Mouse (Mus musculus): Measurements from ENCODE around the gene Cidec. TPM values are rescaled to one million over a fixed set of nuclear protein-coding genes. Genes with fewer than 3 reads are reported as not detected.

Cidec gene
- polyA plus RNA-seq, 1 experiment, result 102 TPM

DNA sequence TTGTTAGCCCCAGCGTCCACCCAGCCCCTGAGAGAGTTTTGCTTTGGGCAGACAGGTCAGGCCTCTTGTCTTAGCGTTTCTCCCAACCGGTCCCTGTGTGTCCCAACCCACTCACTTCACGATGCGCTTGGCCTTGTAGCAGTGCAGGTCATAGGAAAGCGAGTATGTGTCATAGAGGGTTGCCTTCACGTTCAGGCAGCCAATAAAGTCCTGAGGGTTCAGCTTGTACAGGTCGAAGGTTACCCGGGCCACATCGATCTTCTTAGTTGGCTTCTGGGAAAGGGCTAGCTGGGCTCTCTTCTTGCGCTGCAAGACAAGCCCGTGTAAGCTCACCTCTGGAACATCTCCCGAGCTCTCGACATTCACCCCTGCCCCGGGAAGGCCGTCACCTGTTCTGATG is 7.6 kb downstream of the Cidec start:
- no peaks in the 10 kb centered on the region for H3K27me3 ChIP-seq (replicated peaks; ENCODE audit: control insufficient read depth, insufficient read depth, low read length)
- H3K4me3 ChIP-seq (ENCODE audit: insufficient read depth, low read depth, low read length), result no peak overlapping the region
- H3K4me1 ChIP-seq (ENCODE audit: control insufficient read depth, insufficient read depth, low read length), result no peaks in the 10 kb centered on the region
- TF ChIP-seq CTCF (conservative IDR thresholded peaks at IDR 0.05; ENCODE audit: insufficient read depth, insufficient read length, low read depth, low read length), result no peak
- TF ChIP-seq POLR2A (IDR thresholded peaks at IDR 0.05; ENCODE audit: low read depth, low read length), result no peak
- H3K27ac ChIP-seq (ENCODE audit: insufficient read depth, low read depth, low read length), result no peak overlapping the region
- WGBS, result 91% methylated on average over 16 of the region's 16 CpGs
- no peaks in the 10 kb centered on the region for H3K36me3 ChIP-seq (ENCODE audit: control insufficient read depth, insufficient read depth, low read length)
- no peak for DNase-seq

DNA sequence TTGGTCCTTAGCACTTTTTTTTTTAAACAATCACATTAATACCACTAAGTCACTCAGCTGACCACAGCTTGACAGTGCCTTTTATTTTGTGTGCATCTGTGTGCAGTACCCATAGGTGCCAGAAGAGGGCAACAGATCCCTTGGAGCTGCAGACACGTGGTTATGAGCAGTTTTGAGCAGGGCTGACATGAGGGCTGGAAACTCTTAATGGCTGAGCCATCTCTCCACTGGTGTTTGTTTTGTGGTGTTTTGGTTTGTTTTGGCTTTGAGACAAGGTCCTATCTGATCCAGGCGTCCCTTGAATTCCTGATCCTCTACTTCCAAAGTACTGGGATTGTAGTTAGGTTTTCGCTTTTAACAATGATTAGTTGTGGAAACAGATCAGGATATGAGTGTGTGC is 8.2 kb downstream of the Cidec start:
- H3K27me3 ChIP-seq (replicated peaks; ENCODE audit: control insufficient read depth, insufficient read depth, low read length), result no peaks in the 10 kb centered on the region
- H3K4me1 ChIP-seq (ENCODE audit: control insufficient read depth, insufficient read depth, low read length), result no peaks in the 10 kb centered on the region
- WGBS, result 51% methylated on average over 3 of the region's 3 CpGs
- no peaks in the 10 kb centered on the region for H3K36me3 ChIP-seq (ENCODE audit: control insufficient read depth, insufficient read depth, low read length)
- peak; percentile 52 for DNase-seq
- no peak overlapping the region for H3K27ac ChIP-seq (ENCODE audit: insufficient read depth, low read depth, low read length)
- TF ChIP-seq POLR2A (IDR thresholded peaks at IDR 0.05; ENCODE audit: low read depth, low read length) (no peak), CTCF (conservative IDR thresholded peaks at IDR 0.05; ENCODE audit: insufficient read depth, insufficient read length, low read depth, low read length) (peak; percentile 75)
- no peak overlapping the region for H3K4me3 ChIP-seq (ENCODE audit: insufficient read depth, low read depth, low read length)

DNA sequence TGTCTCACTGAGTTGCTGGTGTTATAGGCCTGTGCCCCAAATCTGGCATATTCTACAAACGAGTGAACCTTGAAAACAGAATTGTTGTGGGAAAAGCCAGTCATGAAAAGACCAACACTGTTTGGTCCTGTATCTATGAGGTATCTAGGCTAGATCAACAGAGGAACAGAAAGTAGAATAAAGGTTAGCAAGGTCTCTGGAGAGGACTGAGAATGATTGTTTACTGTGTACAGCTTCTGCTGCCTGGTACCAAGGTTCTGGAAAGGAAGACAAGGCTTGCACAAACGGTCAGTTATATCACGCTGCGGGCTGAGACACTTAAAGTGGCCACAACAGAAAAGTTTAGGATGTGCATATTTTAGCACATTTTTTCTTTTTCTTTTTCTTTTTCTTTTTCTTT is 8.9 kb downstream of the Cidec start:
- Histone ChIP-seq H3K27ac (ENCODE audit: insufficient read depth, low read depth, low read length) (no peak overlapping the region), H3K36me3 (ENCODE audit: control insufficient read depth, insufficient read depth, low read length) (no peaks in the 10 kb centered on the region), H3K4me3 (ENCODE audit: insufficient read depth, low read depth, low read length) (no peak overlapping the region), H3K4me1 (ENCODE audit: control insufficient read depth, insufficient read depth, low read length) (no peaks in the 10 kb centered on the region), H3K27me3 (replicated peaks; ENCODE audit: control insufficient read depth, insufficient read depth, low read length) (no peaks in the 10 kb centered on the region)
- DNase-seq, result no peak
- WGBS, result 94% methylated on average over 4 of the region's 4 CpGs
- no peak for TF ChIP-seq CTCF (conservative IDR thresholded peaks at IDR 0.05; ENCODE audit: insufficient read depth, insufficient read length, low read depth, low read length)
- TF ChIP-seq POLR2A (IDR thresholded peaks at IDR 0.05; ENCODE audit: low read depth, low read length), result no peak

DNA sequence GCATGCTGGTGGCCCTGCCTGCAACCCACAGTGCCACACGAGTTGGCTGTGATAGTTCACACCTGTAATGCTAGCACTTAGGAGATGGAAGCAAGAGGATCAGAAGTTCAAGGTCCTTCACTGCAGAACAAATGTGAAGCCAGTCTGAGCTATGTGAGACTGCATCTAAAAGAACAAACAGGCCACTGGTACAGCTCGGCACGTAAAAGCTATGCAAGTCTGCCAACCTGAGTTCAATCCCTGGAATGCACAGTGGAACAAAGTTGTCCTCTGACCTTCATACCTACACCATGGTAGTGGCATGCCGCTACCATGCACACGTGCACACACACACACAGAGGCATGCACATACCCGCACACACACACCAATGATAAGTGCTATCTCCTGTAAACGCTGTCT is 11.4 kb downstream of the Cidec start:
- Histone ChIP-seq H3K27ac (ENCODE audit: insufficient read depth, low read depth, low read length) (no peak overlapping the region), H3K27me3 (replicated peaks; ENCODE audit: control insufficient read depth, insufficient read depth, low read length) (no peaks in the 10 kb centered on the region), H3K4me3 (ENCODE audit: insufficient read depth, low read depth, low read length) (no peak overlapping the region), H3K4me1 (ENCODE audit: control insufficient read depth, insufficient read depth, low read length) (peaks cover 4% of the 10 kb centered on the region; the same call in 1 of the 2 replicates), H3K36me3 (ENCODE audit: control insufficient read depth, insufficient read depth, low read length) (no peaks in the 10 kb centered on the region)
- 74% methylated on average over 7 of the region's 7 CpGs for WGBS
- DNase-seq, result peak; percentile 52
- TF ChIP-seq CTCF (conservative IDR thresholded peaks at IDR 0.05; ENCODE audit: insufficient read depth, insufficient read length, low read depth, low read length) (no peak), POLR2A (IDR thresholded peaks at IDR 0.05; ENCODE audit: low read depth, low read length) (no peak)

DNA sequence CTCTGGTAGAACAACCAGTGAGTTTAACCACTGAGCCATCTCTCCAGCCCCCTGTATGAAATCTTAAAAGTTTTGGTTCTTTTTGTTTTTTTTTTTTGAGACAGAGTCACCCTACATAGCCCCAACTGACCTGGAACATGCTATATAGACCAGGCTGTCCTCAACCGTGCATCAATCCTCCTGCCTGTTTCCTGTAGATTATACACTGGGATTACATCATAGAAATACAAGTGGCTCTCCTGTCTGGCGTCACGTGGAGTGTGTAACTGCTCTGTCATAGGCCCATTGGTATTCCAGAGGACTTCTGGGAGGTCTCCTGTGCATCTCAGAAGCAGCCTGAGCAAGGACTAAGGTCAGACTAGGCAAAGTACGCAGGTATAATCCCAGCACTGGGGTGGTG is 12.6 kb downstream of the Cidec start:
- Histone ChIP-seq H3K27me3 (replicated peaks; ENCODE audit: control insufficient read depth, insufficient read depth, low read length) (no peaks in the 10 kb centered on the region), H3K4me3 (ENCODE audit: insufficient read depth, low read depth, low read length) (no peak overlapping the region), H3K27ac (ENCODE audit: insufficient read depth, low read depth, low read length) (no peak overlapping the region), H3K4me1 (ENCODE audit: control insufficient read depth, insufficient read depth, low read length) (peaks cover 10% of the 10 kb centered on the region; the same call in 1 of the 2 replicates), H3K36me3 (ENCODE audit: control insufficient read depth, insufficient read depth, low read length) (no peaks in the 10 kb centered on the region)
- no peak for DNase-seq
- WGBS, result 63% methylated on average over 4 of the region's 4 CpGs
- TF ChIP-seq CTCF (conservative IDR thresholded peaks at IDR 0.05; ENCODE audit: insufficient read depth, insufficient read length, low read depth, low read length) (no peak), POLR2A (IDR thresholded peaks at IDR 0.05; ENCODE audit: low read depth, low read length) (no peak)

DNA sequence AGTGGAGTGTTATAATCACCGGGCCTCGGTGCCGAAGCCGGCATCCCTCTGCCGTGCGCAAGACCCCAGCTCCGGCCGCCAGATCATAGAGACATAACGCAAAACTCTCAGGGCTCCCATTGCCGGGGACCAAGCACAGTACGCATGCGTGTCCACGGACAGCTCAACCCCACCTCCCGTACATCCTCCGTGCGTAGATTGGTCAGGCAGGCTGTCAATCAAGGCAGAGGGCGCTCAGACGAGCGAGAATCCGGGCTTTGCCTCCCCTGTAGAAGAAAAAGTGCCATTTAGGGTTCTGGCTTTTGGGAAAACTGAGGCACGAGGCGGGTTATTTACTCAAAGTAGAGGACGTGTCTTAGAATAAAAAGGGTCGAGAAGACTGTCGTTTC is 16.4 kb downstream of the Cidec start, which contains the start of gene Rpusd3:
Gene Rpusd3 (minus strand): TSS at position 142 of the 389 bp plus-strand sequence.
- Histone ChIP-seq H3K27me3 (replicated peaks; ENCODE audit: control insufficient read depth, insufficient read depth, low read length) (no peaks in the 10 kb centered on the region), H3K4me3 (ENCODE audit: insufficient read depth, low read depth, low read length) (peak within 1 kb of the TSS; percentile 78), H3K27ac (ENCODE audit: insufficient read depth, low read depth, low read length) (peak within 1 kb of the TSS; percentile 71), H3K4me1 (ENCODE audit: control insufficient read depth, insufficient read depth, low read length) (peaks cover 15% of the 10 kb centered on the region; the same call in 1 of the 2 replicates), H3K36me3 (ENCODE audit: control insufficient read depth, insufficient read depth, low read length) (no peaks in the 10 kb centered on the region)
- WGBS, result under 1% methylated on average over 25 of the region's 25 CpGs
- peak; percentile 98 for DNase-seq
- TF ChIP-seq POLR2A (IDR thresholded peaks at IDR 0.05; ENCODE audit: low read depth, low read length) (peak; percentile 72), CTCF (conservative IDR thresholded peaks at IDR 0.05; ENCODE audit: insufficient read depth, insufficient read length, low read depth, low read length) (no peak)

DNA sequence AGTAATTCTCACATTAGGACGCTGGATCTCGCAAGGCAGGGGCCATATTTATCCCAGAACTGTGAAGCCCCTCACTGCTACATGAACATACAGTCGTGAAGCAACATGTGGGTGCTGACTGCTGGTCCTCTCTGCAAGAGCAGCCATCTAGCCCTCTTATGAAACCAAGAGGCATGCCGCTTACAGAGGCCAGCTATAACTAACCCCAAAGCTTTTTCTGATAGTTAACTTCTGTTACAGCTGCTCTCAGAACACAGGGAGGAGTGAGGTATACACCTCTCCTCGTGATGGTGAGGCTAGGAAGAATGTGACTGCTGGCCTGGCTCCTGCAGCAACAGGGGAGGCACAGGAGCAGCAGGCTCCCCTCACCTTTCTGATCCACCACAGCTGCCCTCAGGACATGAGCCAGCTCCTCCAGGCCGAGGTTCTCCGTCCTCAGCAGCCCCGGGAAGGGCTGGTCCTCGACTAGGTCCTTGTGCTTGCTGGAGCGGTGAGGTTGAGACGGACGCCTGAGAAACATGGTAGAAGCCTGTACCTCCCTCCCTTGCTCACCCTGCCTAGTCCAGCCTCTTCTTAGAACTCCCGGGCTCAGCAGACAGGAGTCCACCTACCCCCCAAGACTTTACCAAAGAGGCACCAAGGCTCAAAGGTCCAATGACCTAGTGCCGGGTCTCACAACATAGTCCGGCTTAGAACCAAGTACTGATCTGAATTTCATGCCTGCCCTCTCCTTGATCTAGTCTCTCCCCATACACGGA is 16.9 kb downstream of the Cidec start:
- H3K27ac ChIP-seq (ENCODE audit: insufficient read depth, low read depth, low read length), result peak overlapping the region; percentile 71
- no peaks in the 10 kb centered on the region for H3K36me3 ChIP-seq (ENCODE audit: control insufficient read depth, insufficient read depth, low read length)
- WGBS, result 8% methylated on average over 16 of the region's 16 CpGs
- no peaks in the 10 kb centered on the region for H3K27me3 ChIP-seq (replicated peaks; ENCODE audit: control insufficient read depth, insufficient read depth, low read length)
- peak overlapping the region; percentile 78 for H3K4me3 ChIP-seq (ENCODE audit: insufficient read depth, low read depth, low read length)
- H3K4me1 ChIP-seq (ENCODE audit: control insufficient read depth, insufficient read depth, low read length), result peaks cover 15% of the 10 kb centered on the region; the same call in 1 of the 2 replicates
- DNase-seq, result no peak
- TF ChIP-seq POLR2A (IDR thresholded peaks at IDR 0.05; ENCODE audit: low read depth, low read length) (peak; percentile 8), CTCF (conservative IDR thresholded peaks at IDR 0.05; ENCODE audit: insufficient read depth, insufficient read length, low read depth, low read length) (no peak)

Measured in kidney, adult 2 months (tissue).